ENCODE assay signal across 8 mouse cellular contexts in genomic region chr1:91800967-91801843, GRCm38 (mm10). TPM values are rescaled to one million over a fixed set of nuclear protein-coding genes. Genes with fewer than 3 reads are reported as not detected.
DNase-seq lines count a peak whose midpoint lies in the region; ATAC-seq and TF ChIP-seq lines count a peak whose summit lies in the region.

Gene Twist2 (plus strand): TSS chr1:91801461.

- intact Hi-C loops in gastrocnemius, postnatal 36 days (cut with DNase I): no loop called here

- no peaks in the 10 kb centered on the region for H3K4me1 ChIP-seq in hindbrain, postnatal 0 days (ENCODE audit: insufficient read depth, low read length)
- H3K4me1 ChIP-seq in liver, embryonic 14.5 days (replicated peaks; ENCODE audit: control insufficient read depth in 2 of 2, insufficient read depth in 2 of 2, low read length in 1 of 2): no peaks in the 10 kb centered on the region
- H3K4me1 ChIP-seq in neural tube, embryonic 14.5 days (ENCODE audit: control insufficient read depth, insufficient read depth, low read length): peaks cover 5% of the 10 kb centered on the region; the same call in 1 of the 2 replicates

- peak within 1 kb of the TSS; percentile 83 for H3K4me2 ChIP-seq in hindbrain, postnatal 0 days (ENCODE audit: low read depth, low read length)
- H3K4me2 ChIP-seq in liver, embryonic 14.5 days (ENCODE audit: low read depth): peak within 1 kb of the TSS; percentile 51
- peak within 1 kb of the TSS; percentile 76 for H3K4me2 ChIP-seq in neural tube, embryonic 14.5 days (ENCODE audit: low read depth, low read length)

- peak within 1 kb of the TSS; percentile 37; the same call in 1 of the 2 replicates for H3K9ac ChIP-seq in hindbrain, postnatal 0 days (replicated peaks; ENCODE audit: low read length)
- no peak within 1 kb of the TSS for H3K9ac ChIP-seq in liver, embryonic 14.5 days (replicated peaks)
- peak within 1 kb of the TSS; percentile 39 for H3K9ac ChIP-seq in neural tube, embryonic 14.5 days (replicated peaks; ENCODE audit: low read depth, low read length)

- TF ChIP-seq EP300 in liver, embryonic 14.5 days (IDR thresholded peaks at IDR 0.05; ENCODE audit: low read depth): no peak

- H3K27ac ChIP-seq in hindbrain, postnatal 0 days: no peak within 1 kb of the TSS
- H3K27ac ChIP-seq in liver, embryonic 14.5 days: no peak within 1 kb of the TSS
- H3K27ac ChIP-seq in neural tube, embryonic 14.5 days (ENCODE audit: low read depth, low read length): no peak within 1 kb of the TSS

- peak; percentile 28 for DNase-seq in ES-CJ7 (ENCODE audit: low read depth, low spot score)
- DNase-seq in brain, embryonic 14.5 days (ENCODE audit: low read depth): no peak
- peak; percentile 59 to 75 for DNase-seq in gastrocnemius, postnatal 36 days
- peak; percentile 55 for DNase-seq in hindbrain, postnatal 0 days (ENCODE audit: low spot score)
- DNase-seq in liver, embryonic 14.5 days (ENCODE audit: low read depth in 3 of 3, low spot score in 3 of 3): no peak
- DNase-seq in spleen, postnatal 36 days (ENCODE audit: low spot score in 2 of 2): no peak

- ATAC-seq in hindbrain, postnatal 0 days: peak; percentile 81
- ATAC-seq in liver, embryonic 14.5 days (ENCODE audit: insufficient read depth): no peak
- ATAC-seq in neural tube, embryonic 14.5 days (ENCODE audit: low read depth): peak; percentile 49; the same call in 1 of the 2 replicates
- ATAC-seq in megakaryocyte progenitor cell, adult 5-6 weeks (replicated peaks; ENCODE audit: poor library complexity): no peak

- H3K36me3 ChIP-seq in hindbrain, postnatal 0 days (ENCODE audit: insufficient read depth, low read length): no peaks in the 10 kb centered on the region
- H3K36me3 ChIP-seq in liver, embryonic 14.5 days (replicated peaks; ENCODE audit: control insufficient read depth, insufficient read depth, low read depth): no peaks in the 10 kb centered on the region
- H3K36me3 ChIP-seq in neural tube, embryonic 14.5 days (ENCODE audit: control insufficient read depth, insufficient read depth, low read length): no peaks in the 10 kb centered on the region

- peak within 1 kb of the TSS; percentile 41 for H3K4me3 ChIP-seq in hindbrain, postnatal 0 days (ENCODE audit: low read length)
- peak within 1 kb of the TSS; percentile 22 to 38 for H3K4me3 ChIP-seq in liver, embryonic 14.5 days (ENCODE audit: insufficient read depth in 1 of 2, low read depth in 2 of 2, low read length in 2 of 2)
- H3K4me3 ChIP-seq in neural tube, embryonic 14.5 days (ENCODE audit: low read depth, low read length): peak within 1 kb of the TSS; percentile 38

- peaks cover 36% of the 10 kb centered on the region for H3K27me3 ChIP-seq in hindbrain, postnatal 0 days (ENCODE audit: insufficient read depth, low read length)
- peaks cover 33% of the 10 kb centered on the region for H3K27me3 ChIP-seq in liver, embryonic 14.5 days (ENCODE audit: control insufficient read depth, insufficient read depth, low read length)
- H3K27me3 ChIP-seq in neural tube, embryonic 14.5 days (ENCODE audit: control insufficient read depth, insufficient read depth, low read length): peaks cover 40% of the 10 kb centered on the region

- WGBS in hindbrain, postnatal 0 days: under 1% methylated on average over 71 of the region's 77 CpGs
- WGBS in liver, embryonic 14.5 days (ENCODE audit: insufficient replicate concordance): 2% methylated on average over 72 of the region's 77 CpGs
- under 1% methylated on average over 64 of the region's 77 CpGs for WGBS in neural tube, embryonic 14.5 days

- no peaks in the 10 kb centered on the region for H3K9me3 ChIP-seq in hindbrain, postnatal 0 days (ENCODE audit: low read length)
- no peaks in the 10 kb centered on the region for H3K9me3 ChIP-seq in liver, embryonic 14.5 days (ENCODE audit: control insufficient read depth, low read length)
- no peaks in the 10 kb centered on the region for H3K9me3 ChIP-seq in neural tube, embryonic 14.5 days (ENCODE audit: control insufficient read depth, low read length)

- TF ChIP-seq POLR2A in brain, embryonic 14.5 days (IDR thresholded peaks at IDR 0.05; ENCODE audit: borderline replicate concordance, extremely low read depth, insufficient read depth, insufficient read length, poor library complexity, severe bottlenecking): no peak

- TF ChIP-seq CTCF in brain, embryonic 14.5 days (IDR thresholded peaks at IDR 0.05; ENCODE audit: borderline replicate concordance, extremely low read depth, insufficient read depth, insufficient read length): no peak
- peak; percentile 36 for TF ChIP-seq CTCF in hindbrain, postnatal 0 days (IDR thresholded peaks at IDR 0.05; ENCODE audit: low read depth)
- TF ChIP-seq CTCF in liver, embryonic 14.5 days (IDR thresholded peaks at IDR 0.05; ENCODE audit: low read depth): no peak

RNA-seq across cellular contexts. Expression of gene Twist2, which starts in this region (rescaled TPM):
- 22.3 and 23.5 TPM in 2 replicates for polyA plus RNA-seq in brain, embryonic 14.5 days (2012; rRNA removed)
- total RNA-seq in gastrocnemius, postnatal 36 days (2021): 1 to 10 TPM; 1.4 to 1.6 TPM
- 2.3 and 3.0 TPM in 2 replicates for total RNA-seq in hindbrain, postnatal 0 days (2014; rRNA removed)
- 2.3 and 2.4 TPM in 2 replicates for polyA plus RNA-seq in hindbrain, postnatal 0 days (2015; fragmentation: Nextera tagmentation; extraction: Ambion mirVana)
- polyA plus RNA-seq in liver, embryonic 14.5 days (2012; rRNA removed): 0.26 TPM in 2 replicates
- polyA plus RNA-seq in liver, embryonic 14.5 days (2014; fragmentation: Nextera tagmentation; extraction: Ambion mirVana): 0.27 TPM in 1 of 2 replicates, not detected in the other
- 1.3 and 1.4 TPM in 2 replicates for polyA plus RNA-seq in neural tube, embryonic 14.5 days (2014; fragmentation: Nextera tagmentation; extraction: Ambion mirVana)
- total RNA-seq in megakaryocyte progenitor cell, adult 5-6 weeks (2015): not detected in 2 replicates
- total RNA-seq in megakaryocyte progenitor cell, adult 5-6 weeks (2017): not detected in 2 replicates

Comparison
In these comparisons a context has a peak if more than half of its experiments do, and no peak if none do; other contexts are left out.
1. DNase-seq: peak in ES-CJ7 (single experiment), gastrocnemius, postnatal 36 days (2 of 2) and hindbrain, postnatal 0 days (single experiment); none in brain, embryonic 14.5 days (single experiment), liver, embryonic 14.5 days (0 of 3) and spleen, postnatal 36 days (0 of 2).
2. ATAC-seq: peak in hindbrain, postnatal 0 days (single experiment) and neural tube, embryonic 14.5 days (single experiment); none in liver, embryonic 14.5 days (single experiment) and megakaryocyte progenitor cell, adult 5-6 weeks (single experiment).
3. Peak in every context shown above with its lines, with median percentiles within 50 percentile points of each other: H3K4me2 ChIP-seq and H3K4me3 ChIP-seq.